Mouse (Mus musculus) thymus, postnatal 10 days (tissue): ENCODE data around the gene Fam169a.
"Not testable (repeated sequence)": the region's sequence is repeated elsewhere in the genome, so short reads cannot be mapped to it uniquely, and the experiment has no call there.

ENCODE experiments used
- DNase-seq, 2 experiments: peaks; one replicate each; pipeline ENCODE4 v3.0.0; 2021; ENCODE audit warnings: low spot score in 2 of 2

Gene Fam169a

GRCm38 (mm10) chr13:97077556-97077955 lies 10.5 kb downstream of the Fam169a start:
- DNase-seq: no peak

- no peak for DNase-seq
Observed at GRCm38 (mm10) chr13:97080201-97080600, 13.1 kb downstream of the Fam169a start.

DNA sequence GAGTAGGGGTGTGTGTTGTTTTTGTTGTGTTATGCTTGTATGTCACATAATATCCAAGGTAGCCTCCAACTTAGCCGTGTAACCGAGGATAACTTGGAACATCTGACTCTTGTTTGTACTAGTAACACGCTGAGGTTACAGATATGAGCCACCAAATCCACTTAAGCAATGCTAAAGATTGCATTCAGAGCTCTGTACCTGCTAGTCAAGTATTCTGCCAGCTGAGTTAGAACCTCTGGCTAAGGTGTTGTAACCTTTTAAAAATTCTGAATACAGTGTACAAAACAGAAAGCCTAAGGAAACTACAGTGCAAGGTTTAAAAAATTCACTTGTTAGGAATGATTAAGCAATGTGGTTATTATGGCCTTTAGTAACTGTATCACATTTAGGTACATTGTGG lies 13.5 kb downstream of the Fam169a start:
- no peak for DNase-seq

GRCm38 (mm10) chr13:97082432-97082831 lies 15.3 kb downstream of the Fam169a start:
- no peak for DNase-seq

DNA sequence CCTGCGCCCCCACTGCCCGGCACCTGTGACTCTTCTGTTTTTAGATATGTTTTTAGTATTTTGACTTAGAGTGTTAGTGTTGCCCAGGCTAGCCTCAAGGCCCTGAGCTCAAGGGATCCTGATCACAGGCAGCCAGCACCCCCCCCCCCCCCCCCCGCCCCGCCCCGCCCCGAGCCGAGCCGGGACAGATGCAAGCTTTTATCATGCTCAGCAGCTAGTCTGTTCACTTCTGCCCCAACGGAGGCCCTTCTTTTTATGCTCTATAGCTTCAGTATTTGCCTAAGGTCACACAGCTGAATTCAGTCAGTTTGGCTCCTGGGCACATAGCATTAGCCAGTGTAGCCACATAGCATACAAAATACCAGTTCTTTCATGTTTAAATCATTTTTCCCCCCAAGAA lies 19.2 kb downstream of the Fam169a start:
- DNase-seq: no peak

DNA sequence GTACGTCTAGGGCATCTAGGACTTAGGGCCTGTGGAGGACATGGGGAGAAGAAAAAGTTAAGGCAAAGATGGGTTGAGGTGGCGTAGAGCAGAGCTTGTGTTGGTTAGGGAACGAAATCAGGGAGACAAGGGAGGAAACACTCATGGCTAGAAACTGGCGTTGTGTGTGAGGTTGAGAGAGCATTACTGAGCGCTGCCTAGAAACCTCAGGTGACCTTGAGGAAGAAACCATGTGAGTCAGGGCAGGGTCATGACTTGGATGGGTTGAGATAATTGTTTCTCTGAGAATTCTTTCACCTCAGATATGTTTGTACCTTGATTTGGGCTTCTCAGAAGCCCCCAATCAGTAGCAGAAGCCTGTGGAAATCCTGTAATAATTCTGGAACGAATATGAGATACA lies 20.3 kb downstream of the Fam169a start:
- no peak for DNase-seq

DNA sequence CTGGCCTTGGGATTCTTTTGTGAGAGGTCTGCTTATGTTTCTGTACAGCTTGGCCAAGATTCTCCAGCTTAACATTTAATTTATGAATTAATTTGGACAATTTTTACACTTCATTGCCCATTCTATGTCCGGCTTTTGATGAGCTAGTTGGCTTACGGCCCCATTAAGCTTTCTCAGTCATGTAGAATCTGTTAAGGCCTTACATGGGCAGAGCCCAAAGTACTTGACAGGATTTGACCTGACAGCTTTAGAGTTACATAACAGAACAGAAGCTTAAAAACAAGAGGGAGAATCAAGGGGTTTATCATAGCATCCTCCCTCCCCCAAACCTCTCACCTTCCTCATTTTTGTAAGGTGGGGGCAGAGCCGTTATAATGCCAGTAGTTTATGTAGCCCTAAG lies 21.1 kb downstream of the Fam169a start:
- no peak for DNase-seq

DNA sequence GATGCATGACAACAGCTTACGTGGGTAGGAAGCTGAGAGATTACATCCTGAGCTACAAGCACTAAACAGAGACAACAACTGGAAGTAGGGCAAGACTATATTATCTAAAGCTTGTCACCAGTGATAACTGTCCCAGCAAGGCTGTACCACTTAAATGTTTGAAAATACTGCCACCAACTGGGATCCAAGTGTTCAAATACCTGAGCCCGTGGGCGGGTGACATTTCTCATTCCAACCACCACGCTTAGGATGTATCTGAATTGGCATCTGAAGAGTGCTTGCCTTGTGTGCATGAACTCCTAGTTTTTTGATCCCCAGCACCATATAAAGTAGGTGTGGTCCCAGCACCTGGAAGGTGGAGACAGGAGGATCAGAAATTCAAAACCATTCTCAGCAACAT lies 28.6 kb downstream of the Fam169a start:
- DNase-seq: no peak

DNA sequence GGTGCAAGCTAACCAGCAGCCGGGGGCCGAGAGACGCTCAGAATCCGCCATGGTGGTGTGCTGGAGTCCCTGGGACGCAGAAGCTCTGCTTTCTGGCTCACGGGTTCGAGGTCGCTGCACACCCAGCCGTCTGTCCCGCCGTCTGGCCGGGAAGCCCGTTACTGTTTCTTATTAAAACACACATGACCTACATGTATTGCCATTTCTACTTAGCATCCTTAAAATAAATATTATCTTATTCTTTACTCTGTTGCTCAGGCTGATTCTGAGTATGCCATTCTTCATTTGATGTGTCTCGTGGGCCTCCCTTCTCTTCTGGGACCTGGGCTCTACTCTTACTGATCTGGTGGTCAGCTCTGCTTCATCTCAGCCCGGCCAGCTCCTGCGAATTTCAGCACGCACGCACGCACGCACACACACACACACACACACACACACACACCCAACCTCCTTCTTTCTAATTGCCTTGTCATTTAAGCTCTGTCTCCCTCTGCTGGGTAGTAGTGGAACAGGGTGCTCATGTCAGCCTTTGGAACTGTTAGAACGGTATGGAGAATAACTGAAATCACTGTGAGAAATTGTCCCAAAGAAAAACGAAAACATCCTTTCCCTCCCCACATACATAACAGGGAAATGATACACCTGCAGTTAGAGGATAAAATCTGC lies 32.2 kb downstream of the Fam169a start, which contains the start of gene Gm6169:
Gm6169 (minus strand) TSS at position 51 of the 666 bp plus-strand sequence.
- DNase-seq: peak in 1 of 2 experiments; percentile 20

- DNase-seq: no peak
Observed at GRCm38 (mm10) chr13:97104996-97105395, 37.9 kb downstream of the Fam169a start.

DNA sequence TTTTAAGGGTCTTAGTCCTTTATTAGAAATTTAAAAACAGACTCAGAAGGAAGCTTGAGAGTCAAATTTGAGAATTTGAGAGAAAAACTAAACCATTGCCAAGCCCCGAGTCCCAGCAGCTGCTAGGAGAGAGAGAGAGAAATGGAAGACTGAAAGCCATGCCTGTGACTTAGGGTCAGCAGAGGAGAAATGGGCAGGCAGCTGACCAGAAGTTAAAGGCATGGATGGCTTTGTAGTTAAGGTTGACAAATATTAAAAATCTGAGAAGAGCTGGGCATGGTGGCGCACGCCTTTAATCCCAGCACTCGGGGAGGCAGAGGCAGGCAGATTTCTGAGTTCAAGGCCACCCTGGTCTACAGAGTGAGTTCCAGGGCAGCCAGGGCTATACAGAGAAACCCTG lies 40.6 kb downstream of the Fam169a start:
- not testable (repeated sequence) for DNase-seq

DNA sequence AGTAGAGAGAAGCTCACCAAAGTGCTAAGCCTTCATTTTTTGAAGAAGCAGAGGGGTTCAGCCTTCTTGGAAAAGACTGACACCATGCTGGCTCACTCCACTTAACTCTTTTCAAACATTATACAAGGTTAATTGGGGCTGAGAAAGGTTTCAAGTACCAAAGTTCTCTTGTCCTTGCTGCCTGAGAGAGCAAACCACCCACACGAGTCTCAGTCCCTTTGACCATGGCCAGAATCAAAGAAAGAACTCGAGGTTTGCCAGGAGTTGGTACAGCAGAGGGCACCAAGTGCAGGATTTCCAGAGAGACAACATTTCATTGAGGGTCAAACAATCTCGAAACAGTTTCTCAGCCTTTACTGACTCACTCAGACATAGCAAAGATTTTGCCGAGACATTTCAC lies 42.0 kb downstream of the Fam169a start:
- no peak for DNase-seq

DNA sequence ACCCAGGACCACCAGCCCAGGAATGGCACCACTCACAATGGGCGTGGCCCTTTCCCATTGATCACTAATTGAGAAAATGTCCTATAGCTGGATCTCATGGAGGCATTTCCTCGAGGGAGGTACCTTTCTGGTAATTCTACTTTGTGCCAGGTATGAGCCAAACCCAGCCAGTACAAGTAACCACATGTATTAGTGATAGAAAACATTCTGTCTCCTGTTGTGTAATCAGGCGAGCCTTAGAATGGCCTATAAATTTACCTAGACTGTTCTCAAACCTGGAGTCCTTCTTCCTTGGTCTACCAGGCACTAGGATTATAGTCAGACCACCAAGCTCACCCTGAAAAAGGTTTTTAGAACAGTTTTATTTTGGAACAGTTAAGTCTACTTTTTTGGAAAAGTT lies 54.3 kb downstream of the Fam169a start:
- no peak for DNase-seq

- DNase-seq: not testable (repeated sequence)
Observed at GRCm38 (mm10) chr13:97129654-97130053, 62.6 kb downstream of the Fam169a start.

- not testable (repeated sequence) for DNase-seq
Observed at GRCm38 (mm10) chr13:97130413-97130812, 63.3 kb downstream of the Fam169a start.

DNA sequence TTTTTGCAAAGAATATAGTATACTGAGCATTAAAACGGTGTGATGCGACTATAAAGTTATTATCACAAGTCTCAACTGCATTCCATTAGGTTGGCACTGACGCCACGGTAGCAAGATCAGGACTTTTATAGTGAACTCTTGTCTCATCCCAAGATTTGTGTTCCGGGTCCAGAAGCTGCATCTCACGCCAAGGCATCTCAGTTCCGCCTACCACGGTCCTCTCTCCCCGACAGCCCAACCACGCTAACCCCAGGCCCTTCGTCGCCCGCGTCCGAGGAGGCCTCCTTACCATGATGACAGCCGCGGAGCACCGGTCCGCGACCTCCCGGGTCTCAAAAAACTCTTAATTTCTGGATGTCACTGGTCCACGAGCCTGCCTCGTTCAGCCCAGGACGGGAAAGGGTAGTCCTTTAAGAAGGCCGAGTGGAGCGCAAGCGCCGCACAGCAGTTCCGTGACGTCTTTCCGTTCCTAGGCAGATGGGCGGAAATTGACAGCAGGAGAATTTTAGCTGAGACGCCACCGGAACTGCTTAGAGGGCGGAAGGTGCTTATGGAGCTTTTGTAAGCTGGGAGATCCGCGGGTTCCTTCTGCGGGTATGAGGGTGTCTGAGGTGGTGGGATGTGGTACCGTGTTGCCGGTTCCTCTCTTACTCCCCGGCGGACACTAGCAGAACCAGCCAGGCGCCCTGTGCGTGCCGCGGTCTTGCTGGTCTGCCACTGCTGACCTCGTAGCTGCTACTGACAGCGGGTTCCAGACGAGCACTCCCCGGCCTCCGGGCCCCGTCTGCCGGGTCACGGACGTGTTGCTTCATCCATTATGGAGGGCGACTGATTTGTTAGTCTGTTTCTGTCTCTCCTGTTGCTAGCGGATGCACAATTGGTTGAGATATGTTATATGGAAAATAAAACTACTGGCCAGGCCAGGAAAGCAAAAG lies 70.6 kb downstream of the Fam169a start, which contains the start of the genes Gfm2 and Nsa2:
Gfm2 (plus strand) TSS at position 472 of the 935 bp plus-strand sequence.
Nsa2 (minus strand) TSS at position 472 of the 935 bp plus-strand sequence.
- peak; percentile 79 to 85 for DNase-seq

- not testable (repeated sequence) for DNase-seq
Observed at GRCm38 (mm10) chr13:97138404-97138931, 71.4 kb downstream of the Fam169a start.

DNA sequence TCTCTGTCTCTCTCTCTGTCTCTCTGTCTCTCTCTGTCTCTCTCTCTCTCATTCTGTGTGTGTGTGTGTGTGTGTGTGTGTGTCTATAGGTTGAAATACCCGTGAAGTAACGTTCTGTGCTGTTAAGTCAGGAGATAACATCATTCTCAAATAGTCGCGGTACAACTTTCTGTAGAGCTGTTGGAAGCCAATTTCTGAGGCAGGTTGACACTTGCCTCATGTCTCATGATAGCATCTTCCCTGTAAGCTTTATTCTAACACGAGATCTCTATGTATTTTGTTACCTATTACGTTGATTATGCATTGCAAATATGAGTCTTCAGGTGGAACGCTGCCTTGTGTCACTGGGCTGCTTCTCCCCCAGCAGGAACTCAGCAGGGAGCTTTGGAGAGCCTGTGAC lies 75.2 kb downstream of the Fam169a start:
- no peak for DNase-seq

GRCm38 (mm10) chr13:97145834-97146233 lies 78.7 kb downstream of the Fam169a start:
- peak in 1 of 2 experiments; percentile 67 for DNase-seq

DNA sequence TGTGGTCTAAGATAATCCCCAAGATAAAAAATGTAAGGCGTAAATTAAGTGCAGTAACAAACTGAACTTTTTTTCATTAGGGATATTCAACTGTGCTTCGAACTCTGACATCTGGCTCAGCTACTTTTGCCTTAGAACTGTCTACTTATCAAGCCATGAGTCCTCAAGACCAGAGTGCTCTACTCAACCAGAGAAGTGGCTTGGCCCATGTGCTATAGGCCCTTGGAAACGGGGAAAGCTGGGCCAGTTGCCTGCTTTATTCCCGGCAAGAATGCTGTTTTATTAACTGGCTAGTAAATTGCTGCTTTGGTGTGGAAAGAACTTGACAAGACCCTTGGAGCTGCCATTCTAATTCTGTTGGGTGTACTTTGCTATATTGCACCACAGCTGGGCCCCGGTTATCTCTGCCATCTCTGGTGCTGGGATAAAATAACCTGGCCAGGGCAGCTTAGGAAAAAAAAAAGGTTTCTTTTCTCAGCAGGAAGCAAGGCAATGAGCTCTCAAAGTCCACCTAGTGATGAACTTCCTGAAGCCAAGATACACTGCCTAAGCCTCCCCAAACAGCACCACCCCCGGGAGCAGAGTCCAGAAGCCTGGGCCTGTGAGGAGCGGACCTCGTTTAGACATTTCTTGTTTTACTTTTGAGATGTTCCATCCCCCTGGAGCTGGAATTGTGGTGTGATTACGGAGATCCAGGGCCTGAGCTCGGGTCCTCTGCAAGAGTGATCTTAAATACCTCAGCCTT lies 108.6 kb downstream of the Fam169a start:
- DNase-seq: no peak

- DNase-seq: no peak
Observed at GRCm38 (mm10) chr13:97176731-97177130, 109.6 kb downstream of the Fam169a start.

DNA sequence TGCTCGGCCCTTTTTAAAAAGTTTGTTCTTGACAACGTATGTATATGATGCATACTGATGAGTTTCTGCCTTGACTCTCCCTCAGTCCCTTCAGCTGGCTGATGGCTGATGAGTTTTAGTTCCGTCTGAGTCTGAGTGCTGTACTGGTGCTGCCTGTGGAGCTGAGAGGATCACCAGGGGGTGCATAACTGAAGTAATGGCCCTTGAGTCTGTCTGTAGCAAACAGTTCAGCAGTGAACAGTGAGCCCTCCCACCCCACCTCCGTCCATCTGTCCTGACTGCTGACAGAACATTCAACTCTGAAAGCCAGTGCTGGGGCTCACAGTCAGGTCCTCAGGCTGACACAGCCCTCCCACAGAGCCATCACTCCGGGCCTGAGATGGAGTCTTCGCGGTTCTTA lies 111.9 kb downstream of the Fam169a start:
- DNase-seq: no peak
